Mouse (Mus musculus) heart, embryonic 16.5 days (tissue): ENCODE results near the gene Tm2d3. TPM values are rescaled to one million over a fixed set of nuclear protein-coding genes. Genes with fewer than 3 reads are reported as not detected.

ENCODE experiments used
- ATAC-seq: fragments of 200-750 bp; cut with Nextera tagmentation; replicated peaks from 2 replicates; pipeline ENCODE4 v1.8.0; 2017; ENCODE audit warnings: moderate number of reproducible peaks; ENCODE audit not compliant: insufficient read depth, low FRiP score; ENCODE audit errors: extremely low read depth
- H3K27ac ChIP-seq: fragments of 300-500 bp; sonication (generic); 2 replicates; pipeline ENCODE4 v1.5.1; 2014; ENCODE audit warnings: mild to moderate bottlenecking, low read length, control low read depth, moderate library complexity
- H3K27me3 ChIP-seq: fragments of 300-500 bp; sonication (generic); 2 replicates; pipeline ENCODE4 v1.6.1; 2014; ENCODE audit warnings: low read length, mixed read lengths; ENCODE audit not compliant: control insufficient read depth, insufficient read depth
- H3K36me3 ChIP-seq: fragments of 300-500 bp; sonication (generic); 2 replicates; pipeline ENCODE4 v1.6.1; 2014; ENCODE audit not compliant: control insufficient read depth, insufficient read depth
- H3K4me1 ChIP-seq: fragments of 300-500 bp; sonication (generic); 2 replicates; pipeline ENCODE4 v1.6.1; 2014; ENCODE audit warnings: low read length, mixed read lengths; ENCODE audit not compliant: control insufficient read depth, insufficient read depth
- H3K4me2 ChIP-seq: fragments of 300-500 bp; sonication (generic); 2 replicates; pipeline ENCODE4 v1.6.1; 2014; ENCODE audit warnings: low read depth, mild to moderate bottlenecking, control low read depth, low read length
- H3K4me3 ChIP-seq: fragments of 300-500 bp; sonication (generic); 2 replicates; pipeline ENCODE4 v1.5.1; 2014; ENCODE audit warnings: mild to moderate bottlenecking, control low read depth, low read length
- H3K9ac ChIP-seq: fragments of 300-500 bp; sonication (generic); 2 replicates; pipeline ENCODE4 v1.6.1; 2014; ENCODE audit warnings: low read length, control low read depth
- H3K9me3 ChIP-seq: fragments of 300-500 bp; sonication (generic); replicated peaks from 2 replicates; pipeline ENCODE4 v1.6.1; 2016; ENCODE audit warnings: low read length; ENCODE audit not compliant: control insufficient read depth
- WGBS: fragments of 180-500 bp; shearing (Covaris S2); extraction: QIAGEN DNeasy Blood & Tissue Kit; methylation state at CpG from one replicate; pipeline ENCODE4 v1.1.7; 2014; 5-methylcytosine and 5-hydroxymethylcytosine counted together
- polyA plus RNA-seq: library from polyadenylated mRNA; unstranded; fragments of >200 nt; fragmentation: Nextera tagmentation; extraction: Ambion mirVana; gene quantifications from 2 replicates; pipeline ENCODE4 v1.2.1, GENCODE M21; 2015

Tm2d3 gene
- polyA plus RNA-seq, 1 experiment from 2014 or later, result 47.3 TPM

DNA sequence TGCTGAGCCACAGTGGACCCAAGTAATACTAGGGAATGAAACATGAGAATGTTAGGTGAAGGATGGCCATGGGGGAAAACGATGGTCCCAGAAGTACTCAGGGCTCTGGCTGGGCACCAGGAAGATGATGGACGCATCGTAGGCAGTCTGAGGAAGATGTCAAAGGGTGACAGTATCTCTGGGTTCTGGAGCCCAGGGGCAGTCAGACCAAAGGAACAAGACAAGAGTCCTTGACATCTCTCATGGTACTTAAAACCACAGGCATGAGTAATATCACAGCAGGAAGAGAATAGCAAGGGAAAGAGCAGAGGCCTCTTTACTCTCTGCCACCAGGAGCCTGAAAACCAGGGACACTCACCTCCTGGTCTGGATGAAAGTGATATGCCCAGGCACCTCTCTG is 44.3 kb downstream of the Tm2d3 start:
- no peak for ATAC-seq
- WGBS, result 87% methylated on average over 3 of the region's 3 CpGs
- H3K9ac ChIP-seq, result no peak overlapping the region
- no peak overlapping the region for H3K4me2 ChIP-seq
- H3K4me1 ChIP-seq, result peaks cover 3% of the 10 kb centered on the region; the same call in 1 of the 2 replicates
- H3K36me3 ChIP-seq, result no peaks in the 10 kb centered on the region
- no peaks in the 10 kb centered on the region for H3K9me3 ChIP-seq
- no peak overlapping the region for H3K4me3 ChIP-seq
- H3K27ac ChIP-seq, result no peak overlapping the region
- no peaks in the 10 kb centered on the region for H3K27me3 ChIP-seq

GRCm38 (mm10) chr7:65737286-65738040 is 46.5 kb downstream of the Tm2d3 start:
- no peak for ATAC-seq
- Histone ChIP-seq H3K4me2 (no peak overlapping the region), H3K9ac (no peak overlapping the region), H3K4me3 (no peak overlapping the region), H3K27ac (no peak overlapping the region), H3K27me3 (no peaks in the 10 kb centered on the region), H3K4me1 (peaks cover 3% of the 10 kb centered on the region; the same call in 1 of the 2 replicates), H3K9me3 (no peaks in the 10 kb centered on the region), H3K36me3 (no peaks in the 10 kb centered on the region)
- WGBS, result 49% methylated on average over 12 of the region's 12 CpGs

- ATAC-seq, result no peak
- Histone ChIP-seq H3K27ac (no peak overlapping the region), H3K4me3 (no peak overlapping the region), H3K9me3 (peaks cover 9% of the 10 kb centered on the region), H3K36me3 (no peaks in the 10 kb centered on the region), H3K4me1 (no peaks in the 10 kb centered on the region), H3K4me2 (no peak overlapping the region), H3K9ac (no peak overlapping the region), H3K27me3 (no peaks in the 10 kb centered on the region)
- WGBS, result 92% methylated on average over 8 of the region's 8 CpGs
These were observed 51.9 kb downstream of the Tm2d3 start for GRCm38 (mm10) chr7:65742857-65743256.

DNA sequence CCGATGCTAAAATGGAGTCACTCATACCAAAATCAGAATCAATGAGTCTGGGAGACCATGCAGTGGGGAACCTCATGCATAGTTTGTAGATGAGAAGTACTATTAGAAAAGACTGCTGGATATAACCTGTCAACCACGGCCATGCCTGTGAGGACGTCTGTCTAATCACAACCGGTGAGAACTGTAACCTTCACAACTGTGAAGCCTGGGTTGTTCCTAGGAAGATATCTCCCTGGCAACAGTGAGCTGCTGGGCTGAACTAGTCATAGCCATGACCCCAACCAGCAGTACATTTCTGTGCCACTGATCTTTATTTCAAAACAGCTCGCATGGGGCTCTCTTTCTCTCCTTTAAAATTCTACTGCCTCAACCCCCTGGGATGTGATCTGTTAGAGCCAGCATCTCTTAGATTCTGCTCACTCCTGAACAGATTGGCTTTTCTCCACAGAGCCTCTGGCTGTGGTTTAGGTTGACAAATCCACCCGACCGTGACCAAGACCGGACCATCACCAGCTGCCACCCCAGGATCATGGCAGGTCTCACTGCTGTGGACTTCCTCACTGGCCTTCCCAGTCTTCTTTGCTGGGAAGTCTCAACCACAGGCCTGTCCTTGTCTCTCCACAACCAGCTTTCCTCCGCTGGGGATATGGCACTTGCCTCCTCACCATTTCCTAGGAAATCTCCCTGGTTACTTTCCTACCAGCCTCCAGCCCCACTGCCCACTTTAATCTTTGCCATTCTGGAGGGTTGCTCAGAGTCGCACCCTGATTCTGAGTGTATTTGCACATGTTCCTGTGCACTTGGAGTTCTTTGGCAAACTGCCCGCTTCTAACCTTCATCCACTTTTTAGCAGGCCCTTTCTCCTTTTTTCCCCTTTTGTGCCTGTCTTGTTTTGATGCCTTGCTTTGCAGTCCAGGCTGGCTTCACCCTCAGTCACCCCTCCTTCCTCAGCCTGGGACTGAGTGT is 57.3 kb downstream of the Tm2d3 start:
- Histone ChIP-seq H3K36me3 (no peaks in the 10 kb centered on the region), H3K4me1 (no peaks in the 10 kb centered on the region), H3K27ac (no peak overlapping the region), H3K27me3 (no peaks in the 10 kb centered on the region), H3K4me3 (no peak overlapping the region), H3K9me3 (peaks cover 9% of the 10 kb centered on the region), H3K9ac (no peak overlapping the region), H3K4me2 (no peak overlapping the region)
- WGBS, result 79% methylated on average over 11 of the region's 11 CpGs
- no peak for ATAC-seq

Other genes starting within 250 kb of the Tm2d3 start
- gene Tjp1, start 163.4 kb upstream of the Tm2d3 start, polyA plus RNA-seq, result 19.7 and 22.4 TPM in 2 replicates
- gene Tarsl2, start 46.3 kb upstream of the Tm2d3 start, polyA plus RNA-seq, result 16.4 and 17.4 TPM in 2 replicates
- gene Pcsk6, start 170.6 kb downstream of the Tm2d3 start, polyA plus RNA-seq, result 1.1 and 1.9 TPM in 2 replicates